8 mouse cellular contexts compared by ENCODE assay signal in the genomic region with DNA sequence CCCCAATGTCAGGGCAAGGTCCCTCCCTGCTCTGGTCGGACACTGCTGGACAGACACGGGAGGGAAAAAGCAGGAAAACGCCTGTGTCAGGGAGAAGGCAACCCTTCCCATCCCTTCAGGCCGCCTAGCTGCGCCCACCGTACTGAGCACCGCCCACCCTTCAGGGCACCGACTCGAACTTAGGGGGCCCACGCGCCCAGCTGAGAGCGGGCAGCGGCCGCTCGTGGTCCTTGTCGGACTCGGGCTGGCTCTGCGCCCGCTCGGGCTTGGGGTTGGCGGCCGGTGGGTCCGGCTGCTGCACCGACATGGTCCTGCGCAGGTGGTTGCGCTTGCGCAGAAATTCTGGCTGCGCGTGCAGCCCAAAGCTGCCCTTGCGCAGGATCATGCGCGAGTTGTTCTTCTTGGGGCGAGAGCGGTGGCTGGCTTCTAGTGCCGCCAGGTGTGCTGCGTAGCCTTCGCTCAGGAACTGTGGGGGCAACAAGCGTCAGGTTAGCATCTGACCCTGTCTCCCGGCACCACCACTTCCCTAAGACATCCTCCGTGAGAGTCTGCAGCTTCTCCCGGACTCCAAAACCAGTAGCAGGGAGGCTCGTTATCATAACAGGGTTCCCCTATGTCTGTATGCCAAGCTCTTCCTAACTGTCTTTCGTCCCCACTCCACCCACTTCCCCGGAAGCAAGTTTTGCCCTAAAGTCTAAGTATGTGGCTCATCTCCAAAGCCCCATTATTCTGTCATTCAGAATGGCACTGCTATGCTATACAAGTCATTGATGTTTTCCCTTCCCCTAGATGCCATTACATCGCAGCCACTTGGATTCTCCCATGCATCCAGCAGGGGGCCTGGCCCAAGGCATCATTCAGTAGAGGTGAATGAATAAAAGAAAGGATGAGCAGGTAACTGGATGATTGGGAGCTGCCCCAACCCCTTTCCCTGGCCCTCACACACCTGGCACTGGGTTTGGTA. TPM values are rescaled to one million over a fixed set of nuclear protein-coding genes. Genes with fewer than 3 reads are reported as not detected.
DNase-seq lines count a peak whose midpoint lies in the region; ATAC-seq and TF ChIP-seq lines count a peak whose summit lies in the region.

No protein-coding gene starts in this region.

- H3K4me3 ChIP-seq in lung, postnatal 0 days (ENCODE audit: low read depth, low read length): peak overlapping the region; percentile 20; the same call in 1 of the 2 replicates
- H3K4me3 ChIP-seq in limb, embryonic 14.5 days (replicated peaks; ENCODE audit: low read length): peak overlapping the region; percentile 51

- 0 out of 2 replicates have a peak, but pooled peaks have one; percentile 32 for TF ChIP-seq POLR2A in limb, embryonic 14.5 days (IDR thresholded peaks at IDR 0.05; ENCODE audit: borderline replicate concordance, extremely low read depth, insufficient read depth, insufficient read length)

- no peaks in the 10 kb centered on the region for H3K36me3 ChIP-seq in lung, postnatal 0 days (ENCODE audit: insufficient read depth, low read length)
- H3K36me3 ChIP-seq in limb, embryonic 14.5 days (ENCODE audit: control insufficient read depth, insufficient read depth, low read length): peaks cover 2% of the 10 kb centered on the region

- 0 out of 2 replicates have a peak, but pooled peaks cover 3% of the 10 kb centered on the region for H3K27me3 ChIP-seq in lung, postnatal 0 days (replicated peaks; ENCODE audit: insufficient read depth, low read length)
- H3K27me3 ChIP-seq in limb, embryonic 14.5 days (ENCODE audit: control insufficient read depth, insufficient read depth, low read length): peaks cover 9% of the 10 kb centered on the region; the same call in 1 of the 2 replicates

- peak overlapping the region; percentile 54 for H3K4me2 ChIP-seq in lung, postnatal 0 days (replicated peaks; ENCODE audit: low read depth, low read length)
- peak overlapping the region; percentile 92 for H3K4me2 ChIP-seq in limb, embryonic 14.5 days (replicated peaks; ENCODE audit: low read depth, low read length, severe bottlenecking)

- no peak for TF ChIP-seq EP300 in lung, postnatal 0 days (IDR thresholded peaks at IDR 0.05)

- no peaks in the 10 kb centered on the region for H3K4me1 ChIP-seq in lung, postnatal 0 days (ENCODE audit: insufficient read depth, low read depth, low read length)
- peaks cover 8% of the 10 kb centered on the region for H3K4me1 ChIP-seq in limb, embryonic 14.5 days (ENCODE audit: control insufficient read depth, insufficient read depth, low read length)

- TF ChIP-seq CTCF in lung, postnatal 0 days (IDR thresholded peaks at IDR 0.05): peak; percentile 55

- H3K9me3 ChIP-seq in lung, postnatal 0 days (ENCODE audit: low read length): no peaks in the 10 kb centered on the region
- H3K9me3 ChIP-seq in limb, embryonic 14.5 days (ENCODE audit: control insufficient read depth, low read length): no peaks in the 10 kb centered on the region

- 5% methylated on average over 44 of the region's 45 CpGs for WGBS in lung, postnatal 0 days
- WGBS in limb, embryonic 14.5 days: 2% methylated on average over 32 of the region's 45 CpGs

- ATAC-seq in lung, postnatal 0 days: no peak
- peak; percentile 29; the same call in 1 of the 2 replicates for ATAC-seq in limb, embryonic 14.5 days (ENCODE audit: low FRiP score, low read depth)
- ATAC-seq in erythroid progenitor cell, adult 5-6 weeks (replicated peaks; ENCODE audit: low FRiP score, poor library complexity, severe bottlenecking): no peak

- peak; percentile 35 for DNase-seq in cerebellum, adult 11-12 months
- no peak for DNase-seq in cerebellum, adult 11 months
- DNase-seq in lung, postnatal 0 days (ENCODE audit: low spot score): no peak
- DNase-seq in lung, postnatal 25 days (ENCODE audit: low spot score): no peak
- DNase-seq in heart, postnatal 4 days: peak; percentile 47
- DNase-seq in limb, embryonic 14.5 days (ENCODE audit: low spot score): no peak
- DNase-seq in right cerebral cortex, adult 18-20 months: peak; percentile 71

- H3K9ac ChIP-seq in lung, postnatal 0 days (replicated peaks; ENCODE audit: low read depth): no peak overlapping the region
- peak overlapping the region; percentile 45 for H3K9ac ChIP-seq in limb, embryonic 14.5 days (ENCODE audit: low read depth, low read length, severe bottlenecking)

- H3K27ac ChIP-seq in lung, postnatal 0 days (ENCODE audit: low read length): no peak overlapping the region
- H3K27ac ChIP-seq in limb, embryonic 14.5 days (replicated peaks; ENCODE audit: low read depth, low read length): no peak overlapping the region

RNA-seq across cellular contexts. Expression of a gene that starts 9.3 kb away (rescaled TPM):
- 6.1 and 7.3 TPM in 2 replicates for polyA plus RNA-seq in lung, postnatal 0 days (2015; fragmentation: Nextera tagmentation; extraction: Ambion mirVana)
- total RNA-seq in heart, postnatal 4 days (2021): 10 to 100 TPM; 30.5 to 38.3 TPM
- 59.1 and 68.2 TPM in 2 replicates for polyA plus RNA-seq in limb, embryonic 14.5 days (2012; rRNA removed)
- 87.9 and 88.8 TPM in 2 replicates for polyA plus RNA-seq in limb, embryonic 14.5 days (2014; fragmentation: Nextera tagmentation; extraction: Ambion mirVana)
- total RNA-seq in erythroid progenitor cell, adult 5-6 weeks (2015; ENCODE audit: low replicate concordance): 4.7 and 8.0 TPM in 2 replicates
- total RNA-seq in erythroid progenitor cell, adult 5-6 weeks (2017; ENCODE audit: low replicate concordance): 2.6 TPM in 1 of 2 replicates, not detected in the other

RNA-seq across cellular contexts. Expression of a gene that starts 13.9 kb away (rescaled TPM):
- 0.27 and 0.30 TPM in 2 replicates for polyA plus RNA-seq in lung, postnatal 0 days (2015; fragmentation: Nextera tagmentation; extraction: Ambion mirVana)
- total RNA-seq in heart, postnatal 4 days (2021): under 1 TPM in 1 of 2 experiments, not detected in 1; 0.29 TPM
- polyA plus RNA-seq in limb, embryonic 14.5 days (2012; rRNA removed): 0.28 TPM in 2 replicates
- polyA plus RNA-seq in limb, embryonic 14.5 days (2014; fragmentation: Nextera tagmentation; extraction: Ambion mirVana): 0.25 TPM in 1 of 2 replicates, not detected in the other
- total RNA-seq in erythroid progenitor cell, adult 5-6 weeks (2015; ENCODE audit: low replicate concordance): not detected in 2 replicates
- total RNA-seq in erythroid progenitor cell, adult 5-6 weeks (2017; ENCODE audit: low replicate concordance): not detected in 2 replicates

Comparison
In these comparisons a context has a peak if more than half of its experiments do, and no peak if none do; other contexts are left out.
1. DNase-seq: peak in cerebellum, adult 11-12 months (single experiment), heart, postnatal 4 days (single experiment) and right cerebral cortex, adult 18-20 months (single experiment); none in cerebellum, adult 11 months (single experiment), lung, postnatal 0 days (single experiment), lung, postnatal 25 days (single experiment) and limb, embryonic 14.5 days (single experiment).